Mouse (Mus musculus) bone marrow macrophage, adult 2 months (primary cell): ENCODE data around the gene Thoc5.

Source experiments
- CTCF ChIP-seq: IDR thresholded peaks from 2 replicates; pipeline ENCODE4 v1.5.1; 2012; ENCODE audit warnings: low read depth, mild to moderate bottlenecking, low read length, moderate library complexity
- POLR2A ChIP-seq: IDR thresholded peaks from 2 replicates; pipeline ENCODE4 v1.6.1; 2012; ENCODE audit warnings: mild to moderate bottlenecking, low read depth, low read length, borderline replicate concordance

DNA sequence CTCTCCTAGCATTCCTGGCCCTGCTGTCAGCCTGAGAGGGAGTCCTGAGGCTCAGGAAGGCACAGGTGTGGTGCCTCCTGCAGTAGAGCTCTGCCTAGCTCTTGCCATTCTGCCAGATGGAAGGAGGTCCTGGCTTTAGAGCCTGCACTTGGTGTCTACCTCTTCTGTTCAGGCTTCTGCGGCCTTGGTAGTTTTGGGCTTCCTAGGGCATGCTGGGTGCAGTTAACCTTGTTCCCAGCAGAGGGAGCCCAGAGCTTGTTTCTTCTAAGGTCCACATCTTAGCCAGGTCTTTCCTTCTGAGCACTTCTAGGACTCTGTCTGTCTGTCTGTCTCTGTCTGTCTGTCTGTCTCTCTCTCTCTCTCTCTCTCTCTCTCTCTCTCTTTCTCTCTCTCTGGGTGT is 20.9 kb downstream of the Thoc5 start:
- peak; percentile 31 for TF ChIP-seq CTCF
- no peak for TF ChIP-seq POLR2A
